Mouse (Mus musculus) bone marrow macrophage, adult 2 months (primary cell): ENCODE results near the gene Necap1.

Experiments used
- CTCF ChIP-seq: IDR thresholded peaks from 2 replicates; pipeline ENCODE4 v1.5.1; 2012; ENCODE audit warnings: low read depth, mild to moderate bottlenecking, low read length, moderate library complexity
- POLR2A ChIP-seq: IDR thresholded peaks from 2 replicates; pipeline ENCODE4 v1.6.1; 2012; ENCODE audit warnings: mild to moderate bottlenecking, low read depth, low read length, borderline replicate concordance

DNA sequence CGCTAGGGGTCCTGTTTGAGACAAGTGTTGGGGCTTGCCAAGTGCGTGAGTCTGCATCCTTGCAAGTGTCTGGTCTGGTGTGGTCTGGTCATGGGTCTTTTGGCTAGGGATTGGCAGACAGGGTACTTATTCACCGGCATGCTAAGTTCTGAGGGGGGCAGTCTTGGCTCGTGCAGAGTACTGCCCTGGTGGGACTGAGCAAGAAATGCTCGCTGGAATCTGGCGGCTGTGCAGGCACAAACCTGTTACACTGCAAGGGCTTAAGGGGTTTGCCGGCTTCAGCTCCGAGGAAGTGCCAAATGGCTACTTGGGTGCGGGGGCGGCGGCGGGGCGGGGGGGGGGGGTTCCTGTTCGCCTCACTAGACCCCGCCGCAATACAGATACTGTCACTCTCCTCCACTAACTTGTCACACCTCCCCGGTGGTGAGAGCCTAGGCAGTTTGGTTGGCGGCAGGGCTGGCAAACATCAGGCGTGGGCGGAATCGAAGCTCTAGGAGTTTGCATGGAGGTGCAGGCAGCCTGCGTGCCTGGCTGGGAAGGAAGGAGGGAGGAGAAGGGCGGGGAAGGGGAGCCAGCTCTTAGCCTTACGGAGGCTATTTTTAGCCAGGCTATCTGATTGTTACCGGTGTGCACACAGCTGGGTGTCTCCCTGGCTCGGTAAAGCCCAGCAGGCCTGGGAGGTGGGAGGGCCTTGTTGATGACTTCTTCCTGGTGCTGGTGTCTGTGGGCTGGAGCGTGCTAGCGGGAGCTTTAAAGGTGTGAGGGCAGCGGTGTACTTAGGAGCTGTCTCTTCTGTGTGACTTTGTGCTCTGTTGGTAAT, 48.1 kb upstream of the Necap1 start:
- TF ChIP-seq CTCF (no peak), POLR2A (no peak)
